Mouse (Mus musculus): Measurements from ENCODE around the gene Neil3. TPM values are rescaled to one million over a fixed set of nuclear protein-coding genes. Genes with fewer than 3 reads are reported as not detected.
"Not testable (repeated sequence)": the region's sequence is repeated elsewhere in the genome, so short reads cannot be mapped to it uniquely, and the experiment has no call there.

Neil3 gene
- polyA plus RNA-seq, 1 experiment from 2014 or later, result 19.4 TPM

- Histone ChIP-seq H3K27me3 (ENCODE audit: control insufficient read depth, insufficient read depth, low read length) (no peaks in the 10 kb centered on the region), H3K27ac (ENCODE audit: low read depth, low read length) (no peak overlapping the region), H3K9ac (ENCODE audit: low read depth, low read length) (no peak overlapping the region), H3K4me3 (ENCODE audit: low read depth, low read length) (no peak overlapping the region), H3K9me3 (replicated peaks; ENCODE audit: control insufficient read depth, low read length) (no peaks in the 10 kb centered on the region), H3K4me1 (ENCODE audit: control insufficient read depth, insufficient read depth, low read length) (no peaks in the 10 kb centered on the region), H3K4me2 (no peak overlapping the region), H3K36me3 (ENCODE audit: control insufficient read depth, insufficient read depth, low read length) (no peaks in the 10 kb centered on the region)
- no peak for ATAC-seq (replicated peaks; ENCODE audit: insufficient number of reproducible peaks, low FRiP score, low TSS enrichment)
- 80% methylated on average over 2 of the region's 2 CpGs for WGBS (ENCODE audit: insufficient replicate concordance)
Observed at GRCm38 (mm10) chr8:53591777-53592176, 47.1 kb downstream of the Neil3 start.

GRCm38 (mm10) chr8:53573600-53573999 is 65.3 kb downstream of the Neil3 start:
- H3K27me3 ChIP-seq (ENCODE audit: control insufficient read depth, insufficient read depth, low read length), result no peaks in the 10 kb centered on the region
- no peaks in the 10 kb centered on the region for H3K36me3 ChIP-seq (ENCODE audit: control insufficient read depth, insufficient read depth, low read length)
- no peak overlapping the region for H3K27ac ChIP-seq (ENCODE audit: low read depth, low read length)
- no peaks in the 10 kb centered on the region for H3K4me1 ChIP-seq (ENCODE audit: control insufficient read depth, insufficient read depth, low read length)
- no peak overlapping the region for H3K9ac ChIP-seq (ENCODE audit: low read depth, low read length)
- no peaks in the 10 kb centered on the region for H3K9me3 ChIP-seq (replicated peaks; ENCODE audit: control insufficient read depth, low read length)
- whole genome bisulfite sequencing (ENCODE audit: insufficient replicate concordance), result 78% methylated on average over 2 of the region's 2 CpGs
- H3K4me2 ChIP-seq, result no peak overlapping the region
- no peak for ATAC-seq (replicated peaks; ENCODE audit: insufficient number of reproducible peaks, low FRiP score, low TSS enrichment)
- H3K4me3 ChIP-seq (ENCODE audit: low read depth, low read length), result no peak overlapping the region

GRCm38 (mm10) chr8:53566223-53566622 is 72.6 kb downstream of the Neil3 start:
- H3K27me3 ChIP-seq (ENCODE audit: control insufficient read depth, insufficient read depth, low read length), result no peaks in the 10 kb centered on the region
- no peaks in the 10 kb centered on the region for H3K4me1 ChIP-seq (ENCODE audit: control insufficient read depth, insufficient read depth, low read length)
- H3K9me3 ChIP-seq (replicated peaks; ENCODE audit: control insufficient read depth, low read length), result no peaks in the 10 kb centered on the region
- no peak overlapping the region for H3K27ac ChIP-seq (ENCODE audit: low read depth, low read length)
- H3K4me3 ChIP-seq (ENCODE audit: low read depth, low read length), result no peak overlapping the region
- WGBS (ENCODE audit: insufficient replicate concordance), result 83% methylated on average over 6 of the region's 6 CpGs
- H3K9ac ChIP-seq (ENCODE audit: low read depth, low read length), result no peak overlapping the region
- no peak for ATAC-seq (replicated peaks; ENCODE audit: insufficient number of reproducible peaks, low FRiP score, low TSS enrichment)
- no peak overlapping the region for H3K4me2 ChIP-seq
- H3K36me3 ChIP-seq (ENCODE audit: control insufficient read depth, insufficient read depth, low read length), result no peaks in the 10 kb centered on the region

DNA sequence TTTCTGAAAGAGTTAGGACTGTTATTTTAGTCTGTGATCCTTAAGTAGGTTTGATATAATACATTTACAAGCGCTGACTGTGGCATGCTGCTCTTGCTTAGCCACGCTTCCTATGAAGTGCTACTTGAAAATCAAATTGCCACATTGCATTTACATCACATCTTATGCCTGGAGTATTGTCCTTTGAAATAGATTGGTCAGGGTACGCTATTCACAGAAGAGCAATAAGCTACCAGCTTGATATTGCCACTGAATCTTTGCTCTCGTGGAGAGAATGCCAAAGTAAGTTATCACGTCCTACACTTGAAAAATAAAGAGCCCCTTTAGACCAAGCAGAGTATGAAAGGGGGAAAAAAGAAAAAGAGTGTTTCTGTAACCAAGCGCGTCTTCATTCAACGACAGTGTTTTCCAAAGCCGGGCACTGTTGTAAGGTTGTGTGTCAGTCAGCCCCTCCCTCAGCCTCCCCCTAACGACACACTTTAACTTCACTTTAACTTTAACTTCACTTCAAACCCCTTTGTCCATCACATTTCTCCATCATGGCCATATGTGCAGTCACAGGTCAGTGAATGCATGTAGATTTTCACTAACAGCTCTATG is 76.3 kb downstream of the Neil3 start:
- Histone ChIP-seq H3K4me2 (no peak overlapping the region), H3K4me1 (ENCODE audit: control insufficient read depth, insufficient read depth, low read length) (no peaks in the 10 kb centered on the region), H3K4me3 (ENCODE audit: low read depth, low read length) (no peak overlapping the region), H3K36me3 (ENCODE audit: control insufficient read depth, insufficient read depth, low read length) (no peaks in the 10 kb centered on the region), H3K27me3 (ENCODE audit: control insufficient read depth, insufficient read depth, low read length) (no peaks in the 10 kb centered on the region), H3K27ac (ENCODE audit: low read depth, low read length) (no peak overlapping the region), H3K9ac (ENCODE audit: low read depth, low read length) (no peak overlapping the region), H3K9me3 (replicated peaks; ENCODE audit: control insufficient read depth, low read length) (no peaks in the 10 kb centered on the region)
- WGBS (ENCODE audit: insufficient replicate concordance), result 81% methylated on average over 10 of the region's 10 CpGs
- no peak for ATAC-seq (replicated peaks; ENCODE audit: insufficient number of reproducible peaks, low FRiP score, low TSS enrichment)

DNA sequence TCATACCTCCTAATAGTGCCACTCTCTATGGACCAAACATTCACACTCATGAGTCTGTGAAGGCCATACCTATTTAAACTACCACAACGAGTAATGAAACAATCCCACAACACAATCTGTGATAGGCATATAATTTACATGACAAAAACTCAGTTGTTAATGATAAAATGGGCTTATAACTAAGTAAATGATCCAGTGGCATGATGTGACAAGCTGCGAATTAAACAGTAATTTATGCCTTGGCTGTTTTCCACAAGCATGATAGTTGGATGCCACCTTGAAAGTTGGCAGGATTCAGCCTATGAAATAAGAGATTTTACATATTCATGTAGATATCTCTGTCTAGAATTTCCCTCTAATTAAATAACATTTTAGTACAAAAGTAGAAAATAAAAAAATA is 99.3 kb downstream of the Neil3 start:
- ATAC-seq (replicated peaks; ENCODE audit: insufficient number of reproducible peaks, low FRiP score, low TSS enrichment), result no peak
- Histone ChIP-seq H3K4me1 (ENCODE audit: control insufficient read depth, insufficient read depth, low read length) (no peaks in the 10 kb centered on the region), H3K9ac (ENCODE audit: low read depth, low read length) (no peak overlapping the region), H3K36me3 (ENCODE audit: control insufficient read depth, insufficient read depth, low read length) (no peaks in the 10 kb centered on the region), H3K9me3 (replicated peaks; ENCODE audit: control insufficient read depth, low read length) (no peaks in the 10 kb centered on the region), H3K4me2 (no peak overlapping the region), H3K4me3 (ENCODE audit: low read depth, low read length) (no peak overlapping the region), H3K27me3 (ENCODE audit: control insufficient read depth, insufficient read depth, low read length) (no peaks in the 10 kb centered on the region), H3K27ac (ENCODE audit: low read depth, low read length) (no peak overlapping the region)
- 72% methylated on average over 2 of the region's 2 CpGs for WGBS (ENCODE audit: insufficient replicate concordance)

GRCm38 (mm10) chr8:53538049-53538448 is 100.8 kb downstream of the Neil3 start:
- not testable (repeated sequence) for H3K4me1 ChIP-seq (ENCODE audit: control insufficient read depth, insufficient read depth, low read length); H3K36me3 ChIP-seq (ENCODE audit: control insufficient read depth, insufficient read depth, low read length); H3K9me3 ChIP-seq (replicated peaks; ENCODE audit: control insufficient read depth, low read length); H3K4me3 ChIP-seq (ENCODE audit: low read depth, low read length); H3K27ac ChIP-seq (ENCODE audit: low read depth, low read length); ATAC-seq (replicated peaks; ENCODE audit: insufficient number of reproducible peaks, low FRiP score, low TSS enrichment); H3K4me2 ChIP-seq; H3K27me3 ChIP-seq (ENCODE audit: control insufficient read depth, insufficient read depth, low read length); H3K9ac ChIP-seq (ENCODE audit: low read depth, low read length)
- WGBS (ENCODE audit: insufficient replicate concordance), result 68% methylated on average over 3 of the region's 3 CpGs

Other genes starting within 250 kb of the Neil3 start
- gene Aga, start 127.3 kb downstream of the Neil3 start, polyA plus RNA-seq (2014; fragmentation: Nextera tagmentation; extraction: Ambion mirVana), result 32.7 and 36.3 TPM in 2 replicates

All from heart, embryonic 11.5 days (tissue).